Mouse (Mus musculus) kidney, postnatal 0 days (tissue): ENCODE measurements at regions not wholly inside any gene's neighbourhood (a gene's known extent, or its start where the extent isn't known, plus 50 kb on each side); places are given as distances from the start of the nearest gene placed in this dataset.

Experiments used
- ATAC-seq: fragments of 200-750 bp; cut with Nextera tagmentation; replicated peaks from 2 replicates; pipeline ENCODE4 v1.8.0; 2017; ENCODE audit warnings: low read depth, moderate number of reproducible peaks, moderate TSS enrichment, moderate library complexity; ENCODE audit not compliant: low FRiP score
- DNase-seq: peaks from one replicate; pipeline ENCODE4 v3.0.0-alpha.2; 2016; ENCODE audit warnings: low spot score
- H3K27ac ChIP-seq: fragments of 300-500 bp; sonication (generic); 2 replicates; pipeline ENCODE4 v1.5.1; 2014; ENCODE audit warnings: mild to moderate bottlenecking
- H3K27me3 ChIP-seq: fragments of 300-500 bp; sonication (generic); 2 replicates; pipeline ENCODE4 v1.6.1; 2014; ENCODE audit warnings: low read length, mixed read lengths; ENCODE audit not compliant: insufficient read depth
- H3K36me3 ChIP-seq: fragments of 300-500 bp; sonication (generic); 2 replicates; pipeline ENCODE4 v1.6.1; 2014; ENCODE audit warnings: low read length, mixed read lengths; ENCODE audit not compliant: insufficient read depth
- H3K4me1 ChIP-seq: fragments of 300-500 bp; sonication (generic); replicated peaks from 2 replicates; pipeline ENCODE4 v1.6.1; 2014; ENCODE audit warnings: antibody characterized with exemption, low read length, mixed read lengths; ENCODE audit not compliant: insufficient read depth
- H3K4me2 ChIP-seq: fragments of 300-500 bp; sonication (generic); 2 replicates; pipeline ENCODE4 v1.6.1; 2014; ENCODE audit warnings: mild to moderate bottlenecking, low read length, moderate library complexity, mixed read lengths
- H3K4me3 ChIP-seq: fragments of 300-500 bp; sonication (generic); replicated peaks from 2 replicates; pipeline ENCODE4 v1.5.1; 2014; ENCODE audit warnings: low read depth, low read length
- H3K9ac ChIP-seq: fragments of 300-500 bp; sonication (generic); 2 replicates; pipeline ENCODE4 v1.6.1; 2014; ENCODE audit warnings: low read depth, low read length
- H3K9me3 ChIP-seq: fragments of 300-500 bp; sonication (generic); replicated peaks from 2 replicates; pipeline ENCODE4 v1.6.1; 2016; ENCODE audit warnings: low read length, inconsistent platforms, mixed read lengths
- CTCF ChIP-seq: IDR thresholded peaks from 2 replicates; pipeline ENCODE4 v1.5.1; 2016; ENCODE audit warnings: antibody characterized with exemption, low read depth, mild to moderate bottlenecking, moderate library complexity
- WGBS: fragments of 180-500 bp; shearing (Covaris S2); extraction: QIAGEN DNeasy Blood & Tissue Kit; methylation state at CpG from one replicate; pipeline ENCODE4 v1.1.7; 2014; 5-methylcytosine and 5-hydroxymethylcytosine counted together

DNA sequence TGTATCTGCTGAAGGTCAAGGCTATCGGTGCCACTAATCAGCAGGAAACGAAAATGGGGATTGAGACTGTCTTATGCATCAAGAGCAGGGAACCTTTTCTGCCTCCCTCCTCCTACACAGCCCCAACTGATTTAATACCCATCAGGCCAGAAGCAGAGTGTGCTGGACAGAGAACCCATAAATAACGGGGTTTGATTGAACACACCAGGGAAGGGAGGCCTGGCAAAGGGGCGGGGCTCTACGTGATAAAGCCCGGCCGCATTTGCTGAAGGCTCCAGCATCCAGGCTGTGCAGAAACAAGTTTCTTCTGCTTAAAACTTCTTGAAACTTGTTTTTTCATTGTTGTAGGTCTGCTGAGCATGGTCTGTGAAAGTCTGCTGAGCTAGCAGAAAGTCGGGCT, 127.4 kb upstream of the 9630041A04Rik start:
- no peak for TF ChIP-seq CTCF
- H3K27me3 ChIP-seq, result no peaks in the 10 kb centered on the region
- H3K4me1 ChIP-seq, result no peaks in the 10 kb centered on the region
- H3K27ac ChIP-seq, result no peak overlapping the region
- H3K36me3 ChIP-seq, result no peaks in the 10 kb centered on the region
- H3K4me2 ChIP-seq, result no peak overlapping the region
- no peaks in the 10 kb centered on the region for H3K9me3 ChIP-seq
- 16% methylated on average over 8 of the region's 8 CpGs for WGBS
- ATAC-seq (no peak), DNase-seq (peak; percentile 58)
- no peak overlapping the region for H3K9ac ChIP-seq
- no peak overlapping the region for H3K4me3 ChIP-seq

DNA sequence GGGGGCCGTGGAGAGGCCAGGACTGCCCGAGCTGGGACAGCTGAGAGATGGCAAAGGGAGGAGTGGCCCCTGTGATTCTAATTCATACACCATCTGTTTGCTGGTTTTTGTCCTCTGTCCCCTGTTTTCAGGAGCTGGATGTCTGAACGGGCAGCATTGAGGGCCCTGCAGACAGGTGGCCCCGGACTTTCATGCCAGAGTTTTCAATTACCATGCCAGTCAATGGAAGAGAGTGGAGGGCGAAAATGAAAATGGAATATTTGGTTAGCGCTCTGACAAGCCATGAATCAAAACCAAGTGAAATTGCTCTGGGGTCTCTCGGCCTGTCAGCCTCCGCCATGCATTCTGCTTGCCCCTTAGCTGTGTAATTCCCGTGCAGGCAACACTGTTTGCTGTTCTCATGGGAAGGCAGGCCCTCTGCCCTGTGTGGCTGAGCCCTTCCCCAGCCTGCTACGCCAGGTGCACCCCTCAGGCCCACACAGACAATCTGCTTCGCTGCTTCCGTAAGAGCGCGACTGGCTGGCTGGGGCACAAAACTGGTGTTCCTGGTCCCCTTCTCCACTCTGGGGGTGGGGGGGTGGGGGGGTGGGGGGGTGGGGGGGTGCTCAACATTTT, 127.9 kb upstream of the 9630041A04Rik start:
- Histone ChIP-seq H3K27ac (no peak overlapping the region), H3K4me1 (no peaks in the 10 kb centered on the region), H3K36me3 (no peaks in the 10 kb centered on the region), H3K4me2 (no peak overlapping the region), H3K4me3 (no peak overlapping the region), H3K9ac (no peak overlapping the region), H3K9me3 (no peaks in the 10 kb centered on the region), H3K27me3 (no peaks in the 10 kb centered on the region)
- TF ChIP-seq CTCF, result no peak
- no peak for ATAC-seq
- WGBS, result 43% methylated on average over 14 of the region's 14 CpGs
- DNase-seq, result no peak

DNA sequence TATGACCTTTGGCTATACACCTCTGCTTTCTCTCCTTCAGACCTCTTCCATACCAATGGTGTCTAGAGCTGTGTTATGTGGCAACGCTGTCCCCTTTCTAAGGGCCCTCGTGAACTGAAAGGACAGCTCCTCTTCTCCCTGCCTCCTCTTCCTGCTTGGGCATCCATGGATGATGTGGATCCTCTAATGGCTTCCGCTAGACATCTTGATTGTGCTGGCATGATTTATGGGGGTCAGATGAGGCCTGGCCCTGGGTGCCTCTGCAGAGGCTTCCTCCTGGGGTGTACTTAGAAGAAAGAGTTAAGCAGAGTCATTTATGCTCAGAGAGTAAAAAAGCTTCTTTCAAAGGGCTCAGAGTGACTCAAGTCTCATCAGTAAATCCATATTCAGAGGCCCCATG, 131.5 kb upstream of the 9630041A04Rik start:
- ATAC-seq (no peak), DNase-seq (no peak)
- no peak overlapping the region for H3K4me3 ChIP-seq
- no peak overlapping the region for H3K9ac ChIP-seq
- H3K4me1 ChIP-seq, result no peaks in the 10 kb centered on the region
- no peak overlapping the region for H3K4me2 ChIP-seq
- no peaks in the 10 kb centered on the region for H3K9me3 ChIP-seq
- no peaks in the 10 kb centered on the region for H3K27me3 ChIP-seq
- WGBS, result 19% methylated on average over 3 of the region's 3 CpGs
- H3K27ac ChIP-seq, result no peak overlapping the region
- no peak for TF ChIP-seq CTCF
- H3K36me3 ChIP-seq, result no peaks in the 10 kb centered on the region

DNA sequence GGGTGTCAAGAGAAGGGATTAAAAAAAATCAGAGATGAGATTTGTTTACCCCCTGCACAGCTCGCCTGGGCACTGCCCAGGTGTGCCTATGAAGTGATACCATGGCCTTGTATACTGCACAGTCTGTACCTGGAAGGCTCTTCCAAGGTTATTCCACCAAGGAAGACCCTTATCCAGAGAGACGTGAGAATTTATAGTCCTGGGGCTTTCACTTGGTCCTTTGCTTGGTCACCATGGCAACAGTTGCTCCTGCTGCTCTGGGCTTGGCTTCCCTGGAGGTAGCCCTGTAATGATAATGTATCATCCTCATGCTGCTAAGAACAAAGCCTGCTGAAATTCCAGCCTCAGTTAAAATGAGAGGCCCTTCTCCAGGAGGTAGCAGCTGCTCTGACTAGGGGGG, 143.7 kb upstream of the 9630041A04Rik start:
- DNase-seq, result no peak
- 37% methylated on average over 2 of the region's 2 CpGs for WGBS
- no peaks in the 10 kb centered on the region for H3K27me3 ChIP-seq
- no peak overlapping the region for H3K4me2 ChIP-seq
- no peak overlapping the region for H3K9ac ChIP-seq
- H3K4me3 ChIP-seq, result no peak overlapping the region
- no peaks in the 10 kb centered on the region for H3K4me1 ChIP-seq
- no peaks in the 10 kb centered on the region for H3K9me3 ChIP-seq
- TF ChIP-seq CTCF, result no peak
- no peak for ATAC-seq
- no peak overlapping the region for H3K27ac ChIP-seq
- H3K36me3 ChIP-seq, result no peaks in the 10 kb centered on the region

DNA sequence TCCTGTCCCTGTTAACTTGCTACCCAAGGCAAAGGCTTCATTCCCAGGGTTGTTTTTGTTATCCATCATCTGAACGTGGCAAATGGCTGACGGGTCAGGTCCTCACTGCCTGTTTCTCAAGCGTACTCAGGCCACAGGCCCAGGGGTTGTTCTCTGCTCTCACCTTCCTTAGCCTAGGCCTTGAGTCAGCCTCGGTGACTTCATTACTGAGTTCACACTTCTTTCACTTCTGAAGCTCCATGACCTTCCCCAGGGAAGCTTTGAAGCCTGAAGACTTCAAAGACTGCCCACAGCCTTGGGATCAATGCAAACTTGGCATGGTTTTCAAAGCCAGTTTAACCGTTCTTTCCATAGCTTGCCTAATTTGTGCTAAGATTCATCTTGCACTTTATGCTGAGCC, 145.3 kb upstream of the 9630041A04Rik start:
- Histone ChIP-seq H3K4me1 (no peaks in the 10 kb centered on the region), H3K36me3 (no peaks in the 10 kb centered on the region), H3K4me3 (no peak overlapping the region), H3K4me2 (no peak overlapping the region), H3K9me3 (no peaks in the 10 kb centered on the region), H3K9ac (no peak overlapping the region), H3K27me3 (no peaks in the 10 kb centered on the region), H3K27ac (no peak overlapping the region)
- no peak for TF ChIP-seq CTCF
- DNase-seq (no peak), ATAC-seq (no peak)
- WGBS, result 35% methylated on average over 5 of the region's 5 CpGs

- 70% methylated on average over 5 of the region's 5 CpGs for WGBS
- H3K4me1 ChIP-seq, result no peaks in the 10 kb centered on the region
- DNase-seq, result no peak
- no peak overlapping the region for H3K27ac ChIP-seq
- H3K27me3 ChIP-seq, result no peaks in the 10 kb centered on the region
- H3K4me2 ChIP-seq, result no peak overlapping the region
- H3K4me3 ChIP-seq, result no peak overlapping the region
- no peak overlapping the region for H3K9ac ChIP-seq
- no peak for ATAC-seq
- TF ChIP-seq CTCF, result no peak
- H3K9me3 ChIP-seq, result no peaks in the 10 kb centered on the region
- no peaks in the 10 kb centered on the region for H3K36me3 ChIP-seq
Measured at GRCm38 (mm10) chr9:101714805-101715204, 146.8 kb upstream of the 9630041A04Rik start.

DNA sequence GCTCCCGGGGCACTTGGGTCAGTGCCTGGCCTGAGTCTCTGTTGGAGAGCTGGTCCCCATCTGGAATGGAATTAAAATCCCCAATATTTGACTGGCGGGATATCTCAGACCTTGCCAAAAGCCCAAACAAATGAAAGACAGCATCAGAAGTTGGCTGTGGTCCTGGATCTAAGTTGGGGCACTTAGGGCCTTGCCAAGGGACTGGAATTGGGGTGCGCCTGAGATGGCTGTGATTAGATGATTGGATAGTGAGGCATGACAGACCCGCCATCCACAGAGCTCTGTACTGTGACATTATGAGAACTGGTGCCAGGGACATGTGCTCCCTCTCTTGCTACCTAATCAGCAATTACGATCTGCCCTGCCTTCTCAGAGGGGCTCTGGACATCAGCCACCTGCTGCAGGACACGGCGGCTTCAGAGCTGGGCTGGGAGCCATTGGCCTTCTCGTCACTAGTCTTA, 151.0 kb upstream of the 9630041A04Rik start:
- Histone ChIP-seq H3K9ac (no peak overlapping the region), H3K27ac (no peak overlapping the region), H3K9me3 (no peaks in the 10 kb centered on the region), H3K36me3 (no peaks in the 10 kb centered on the region), H3K4me1 (no peaks in the 10 kb centered on the region), H3K4me3 (no peak overlapping the region), H3K4me2 (no peak overlapping the region), H3K27me3 (no peaks in the 10 kb centered on the region)
- TF ChIP-seq CTCF, result no peak
- DNase-seq (no peak), ATAC-seq (no peak)
- WGBS, result 73% methylated on average over 8 of the region's 8 CpGs
